Mouse (Mus musculus) adrenal gland, adult 2 months (tissue): ENCODE measurements at regions not wholly inside any gene's neighbourhood (a gene's known extent, or its start where the extent isn't known, plus 50 kb on each side); places are given as distances from the start of the nearest gene placed in this dataset.

Experiments
- DNase-seq: peaks from one replicate; pipeline ENCODE4 v3.0.0; 2021

DNA sequence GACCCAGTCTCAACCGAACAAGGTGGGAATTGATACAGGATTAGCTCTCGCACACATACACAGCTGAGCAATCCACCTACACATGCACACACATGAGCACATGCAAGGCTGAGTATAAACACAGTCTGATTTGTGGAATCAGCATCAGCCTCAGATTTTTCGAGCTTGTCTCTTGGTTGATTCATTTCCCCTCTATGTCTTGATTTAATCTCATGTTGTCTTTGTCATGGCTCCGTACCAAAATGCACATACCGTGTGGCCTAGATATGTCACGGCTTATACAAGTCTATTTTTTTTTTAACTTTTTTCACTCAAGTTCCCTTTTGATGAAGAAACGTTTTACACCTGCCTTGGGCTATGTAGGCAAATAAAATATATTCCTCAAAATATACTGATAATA lies 88.6 kb upstream of the Mycn start:
- no peak for DNase-seq

DNA sequence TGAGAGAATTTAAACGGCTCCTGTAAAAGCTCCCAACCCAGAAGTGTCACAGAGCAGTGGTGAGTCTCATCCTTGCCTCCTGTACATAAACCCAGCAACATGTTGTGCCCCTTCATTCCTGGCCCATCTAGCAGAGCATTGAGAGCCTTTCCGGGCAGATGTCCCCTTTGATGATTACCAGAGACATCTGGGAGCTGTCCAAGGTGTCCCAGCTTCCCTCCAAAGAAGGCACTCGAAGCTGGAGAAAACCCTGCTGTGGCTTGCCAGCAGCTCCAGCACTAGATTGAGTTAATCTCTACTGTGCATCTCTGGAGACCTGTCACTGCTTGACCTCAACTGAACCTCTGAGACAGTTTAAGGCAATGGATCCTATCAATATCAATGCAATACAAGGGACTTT lies 86.4 kb upstream of the Mycn start:
- no peak for DNase-seq

DNA sequence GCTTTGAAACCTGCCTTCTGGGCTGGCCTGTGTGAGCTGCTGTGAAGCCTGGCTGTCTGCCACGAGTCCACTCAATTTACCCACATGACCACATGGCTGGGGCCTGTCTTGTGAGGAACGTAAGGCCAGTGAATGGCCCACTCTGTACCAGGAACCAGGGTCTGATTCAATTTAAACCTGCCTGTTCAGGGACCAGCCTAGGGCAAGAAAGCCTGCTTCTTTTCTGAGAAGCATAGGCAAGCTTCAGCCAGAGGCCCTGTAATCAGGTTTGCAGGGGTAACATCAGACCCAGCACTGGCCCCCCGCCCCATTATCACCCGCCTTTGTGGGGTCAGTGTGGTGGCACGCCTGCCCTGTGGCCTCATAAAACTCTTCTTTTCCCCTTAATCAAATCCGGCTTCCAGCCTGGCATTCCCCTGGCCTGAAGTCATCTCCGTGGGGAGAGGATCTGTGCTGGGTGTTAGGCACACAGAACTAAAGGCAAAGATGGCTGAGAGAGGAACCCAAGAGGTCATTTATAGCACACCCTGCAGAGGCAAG lies 84.4 kb upstream of the Mycn start:
- DNase-seq = peak; percentile 38

DNA sequence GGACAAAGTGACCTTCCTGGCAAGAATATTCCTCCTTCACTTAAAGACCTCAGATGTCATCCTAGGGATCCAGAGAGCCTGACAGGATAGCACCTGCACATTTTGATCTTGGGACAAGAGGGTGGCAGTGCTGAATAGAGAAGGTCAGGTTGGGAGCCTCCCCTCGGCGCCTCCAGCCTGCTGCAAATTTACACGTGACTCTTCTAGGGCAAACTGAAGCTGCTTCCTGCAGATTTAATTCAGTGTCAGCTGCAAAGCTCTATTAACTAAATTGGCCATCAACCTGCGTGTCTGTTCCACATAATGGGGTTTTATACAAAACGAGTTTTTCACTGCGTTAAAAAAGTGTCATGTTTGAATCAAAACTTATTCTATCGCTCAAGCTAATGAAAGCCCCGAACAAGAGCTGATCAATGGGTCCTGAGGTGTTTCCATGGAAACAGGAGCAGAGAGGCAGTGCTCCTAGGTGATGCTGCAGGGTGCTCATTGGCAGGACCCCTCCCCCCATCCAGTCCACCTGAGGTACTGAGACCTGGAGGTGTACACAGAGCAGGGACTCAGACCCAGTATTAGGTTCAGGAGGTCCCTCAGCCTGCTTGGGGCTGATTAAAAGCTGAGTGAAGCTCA lies 82.6 kb upstream of the Mycn start:
- no peak for DNase-seq

DNA sequence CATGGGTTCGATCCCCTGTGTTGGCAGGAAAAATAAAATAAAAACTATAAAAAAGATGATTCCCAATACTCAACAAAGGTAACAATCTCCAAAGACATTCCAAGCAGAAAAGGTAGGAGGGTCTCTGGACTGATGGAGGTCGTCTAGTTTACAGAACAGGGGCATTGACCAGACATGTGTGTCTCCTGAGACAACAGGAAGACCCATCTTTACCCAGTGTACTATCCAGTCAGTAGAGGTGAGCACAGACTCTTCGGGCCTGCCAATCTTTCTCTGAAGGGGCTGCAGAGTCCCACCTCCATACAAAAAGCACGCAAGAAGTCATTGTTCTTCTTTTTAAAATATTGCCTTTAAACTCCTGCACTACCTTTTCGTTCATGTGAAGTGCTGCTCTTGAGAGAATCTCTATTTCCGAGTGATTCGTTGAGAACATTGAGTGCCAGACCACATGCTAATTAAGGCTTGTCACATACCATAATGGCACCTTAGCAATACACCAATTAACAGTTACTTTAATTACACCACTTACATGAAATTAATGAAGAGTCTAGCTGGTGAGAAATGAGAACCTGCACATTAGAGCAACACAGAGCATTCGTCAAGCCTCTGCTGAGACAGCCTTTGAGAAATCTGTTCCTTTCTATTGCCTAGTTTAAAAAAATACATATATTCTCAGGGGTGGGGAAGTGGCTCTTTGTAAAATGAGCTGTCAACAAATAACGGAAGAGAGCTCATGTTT lies 69.5 kb upstream of the Mycn start:
- no peak for DNase-seq

DNA sequence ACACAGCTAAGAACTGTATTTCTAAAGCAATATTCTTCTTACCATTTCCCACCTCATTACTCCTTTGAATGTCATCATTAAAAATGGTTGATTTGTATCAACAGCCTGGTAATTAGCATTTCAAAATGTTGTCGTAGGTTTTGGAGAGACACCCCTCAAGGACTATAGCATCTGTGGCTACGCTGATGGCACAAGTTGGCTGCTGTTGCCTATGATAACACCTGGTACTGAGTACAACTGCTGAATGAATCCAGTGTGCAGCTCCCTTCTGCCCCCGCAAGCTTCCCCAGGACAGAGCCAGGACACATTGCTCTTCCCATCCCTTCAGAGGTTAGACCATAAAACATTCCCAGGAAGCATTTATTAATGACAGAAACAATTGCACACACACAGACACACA lies 68.7 kb upstream of the Mycn start:
- no peak for DNase-seq

DNA sequence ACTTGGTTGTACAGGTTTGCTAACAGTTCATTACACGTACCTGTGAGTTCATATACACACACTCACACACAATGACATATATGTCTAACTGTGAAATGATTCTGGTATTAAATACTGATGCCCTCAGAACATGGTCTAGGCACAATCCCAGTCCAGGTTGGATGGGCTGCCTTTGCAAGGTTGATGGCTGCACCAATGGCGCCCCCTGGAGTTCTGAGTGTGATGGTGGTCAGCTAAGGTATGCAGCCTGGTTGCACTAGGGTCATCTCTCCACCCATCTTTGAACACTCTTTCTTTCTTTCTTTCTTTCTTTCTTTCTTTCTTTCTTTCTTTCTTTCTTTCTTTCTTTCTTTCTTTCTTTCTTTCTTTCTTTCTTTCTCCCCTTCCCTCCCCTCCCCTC lies 67.8 kb upstream of the Mycn start:
- peak; percentile 8 for DNase-seq

DNA sequence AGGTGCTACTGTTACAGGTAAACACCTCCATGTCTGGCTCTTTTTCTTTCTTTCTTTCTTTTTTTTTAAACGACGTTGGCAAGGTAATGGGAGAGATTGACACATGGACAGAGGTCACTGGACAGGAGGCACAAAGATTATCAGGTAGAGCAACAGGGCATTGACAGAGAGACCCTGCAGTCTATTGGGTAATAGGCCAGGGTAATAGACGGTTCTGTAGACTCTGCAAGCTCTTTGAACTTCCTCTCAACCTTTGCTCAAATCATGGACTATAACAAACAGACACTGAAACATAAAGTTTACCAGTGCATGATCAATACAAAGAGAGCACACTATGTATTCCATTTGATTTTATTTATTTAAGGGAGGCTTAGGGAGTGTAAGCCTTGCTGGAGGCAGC lies 61.0 kb upstream of the Mycn start:
- DNase-seq = no peak

DNA sequence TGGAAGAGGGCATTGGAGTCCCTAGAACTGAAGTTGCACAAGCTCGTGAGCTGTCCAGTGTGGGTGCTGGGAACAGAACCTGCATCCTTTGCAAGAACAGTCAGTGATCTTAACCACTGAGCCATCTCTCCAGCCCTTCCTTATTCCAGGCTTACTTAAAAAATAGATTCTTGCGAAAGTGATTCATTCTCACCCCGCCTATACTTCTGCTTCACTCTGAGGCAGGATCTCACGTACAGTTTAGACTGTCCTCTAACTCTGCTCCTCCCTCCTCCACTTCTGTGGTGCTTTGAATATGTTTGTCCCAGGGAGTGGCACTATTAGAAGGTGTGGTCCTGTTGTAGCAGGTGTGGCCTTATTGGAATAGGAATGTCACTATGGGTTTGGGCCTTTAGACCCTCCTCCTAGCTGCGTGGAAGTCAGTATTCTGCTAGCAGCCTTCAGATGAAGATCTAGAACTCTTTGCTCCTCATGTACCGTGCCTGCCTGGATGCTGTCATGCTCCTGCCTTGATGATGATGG lies 60.4 kb upstream of the Mycn start:
- no peak for DNase-seq

DNA sequence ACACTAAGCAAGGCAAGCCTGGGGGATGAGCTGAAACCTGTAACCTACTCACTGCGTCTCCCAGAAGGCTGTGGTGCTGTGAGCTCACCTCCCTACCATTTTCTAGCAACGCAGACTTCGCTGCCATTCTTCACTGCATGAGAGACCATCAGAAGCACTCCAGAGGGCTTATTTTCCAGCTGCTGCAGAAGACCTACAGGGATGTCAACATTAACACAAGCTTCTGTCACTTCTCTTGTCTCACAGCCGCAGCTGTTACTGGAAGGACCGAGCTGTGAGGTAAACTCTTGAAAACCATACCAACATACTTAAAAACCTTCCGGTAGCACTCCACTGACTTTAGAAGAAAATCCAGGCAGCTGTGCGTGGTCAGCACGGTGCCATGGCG lies 54.3 kb upstream of the Mycn start:
- DNase-seq = no peak

DNA sequence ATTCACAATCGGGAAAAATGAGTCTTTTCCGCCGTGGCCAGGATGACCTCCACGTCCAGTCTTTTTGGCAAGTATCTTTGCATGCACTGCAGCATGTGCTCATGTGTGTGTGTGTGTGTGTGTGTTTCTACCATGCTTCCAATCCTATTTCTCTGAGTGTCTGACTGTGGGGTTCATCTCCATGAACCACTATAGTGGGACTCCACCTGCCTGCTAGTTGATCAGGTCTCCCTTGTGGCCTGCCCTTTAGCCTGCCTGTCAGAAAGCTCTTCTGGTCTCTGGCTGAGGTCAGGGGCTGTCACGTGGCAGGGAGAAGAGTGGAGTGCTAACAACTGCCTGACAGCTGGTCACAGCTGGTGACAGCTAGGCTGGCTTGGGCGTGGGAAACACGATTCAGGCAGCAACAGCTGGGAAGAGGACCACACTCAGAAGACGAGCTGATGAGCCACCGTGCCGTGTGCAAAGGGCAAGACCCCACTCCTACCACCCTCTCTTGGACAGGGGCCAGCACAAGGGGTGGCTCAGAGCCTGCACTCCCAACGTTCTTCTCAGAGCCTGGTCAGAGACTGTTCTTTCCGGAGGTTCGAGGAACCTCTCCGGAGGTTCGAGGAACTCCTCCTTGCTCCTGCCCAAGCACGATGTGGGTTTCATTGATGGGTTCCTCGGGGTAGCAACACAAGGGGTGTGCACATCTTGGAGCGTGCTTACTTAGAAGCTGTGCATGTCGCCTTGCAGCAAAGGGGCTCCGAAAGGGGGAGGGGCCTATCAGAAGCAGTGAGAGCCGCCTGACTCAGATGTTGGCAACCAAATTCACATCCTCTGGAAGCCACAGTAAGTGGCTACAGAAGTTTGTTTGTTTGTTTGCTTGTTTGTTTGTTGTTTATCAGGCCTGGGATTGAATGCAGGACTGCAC lies 53.6 kb upstream of the Mycn start:
- DNase-seq = peak; percentile 50

DNA sequence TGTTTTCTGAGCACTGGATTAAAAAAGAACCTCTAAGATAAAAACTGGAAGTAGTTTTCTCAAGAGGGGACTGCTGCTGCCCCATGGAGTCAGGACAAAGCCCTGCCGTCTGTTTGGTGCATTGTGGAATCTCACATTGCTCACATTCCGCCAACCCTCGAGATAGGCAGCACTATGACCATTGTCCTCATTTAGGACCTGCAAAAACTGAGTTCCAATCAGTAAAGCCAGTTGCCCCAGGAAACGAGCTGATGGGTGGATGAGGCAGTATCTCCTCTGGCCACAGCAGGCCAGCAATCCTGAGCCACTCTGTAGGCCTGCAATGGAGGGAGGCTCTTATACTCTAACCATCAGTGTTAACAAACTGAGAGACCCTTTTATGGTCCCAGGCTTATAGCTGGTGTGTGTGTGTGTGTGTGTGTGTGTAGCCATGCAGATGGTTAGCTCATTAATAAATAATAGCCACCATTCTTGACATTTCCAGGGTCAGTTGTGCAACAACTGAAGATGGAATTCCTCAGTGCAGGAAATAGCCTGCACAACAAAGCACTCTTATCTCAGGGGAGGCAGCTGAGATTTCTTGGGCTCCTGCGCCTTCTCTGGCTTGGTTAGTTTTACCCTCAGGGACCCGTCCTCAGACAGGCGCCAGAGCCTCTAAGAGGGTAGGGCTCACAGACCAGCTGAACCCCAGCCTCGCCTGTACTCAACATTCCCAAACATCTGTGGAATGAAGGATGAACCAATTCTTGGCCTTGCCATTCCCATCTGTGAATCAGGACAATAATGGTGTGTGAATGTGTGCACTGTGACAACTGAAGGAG lies 52.4 kb upstream of the Mycn start:
- DNase-seq = peak; percentile 13
